Mouse (Mus musculus) hindbrain, embryonic 14.5 days (tissue): ENCODE measurements around the gene Zfp109. TPM values are rescaled to one million over a fixed set of nuclear protein-coding genes. Genes with fewer than 3 reads are reported as not detected.
A peak's percentile ranks its signal among the peaks of the same experiment; 100 is the strongest.
"Not testable (repeated sequence)": the region's sequence is repeated elsewhere in the genome, so short reads cannot be mapped to it uniquely, and the experiment has no call there.

ENCODE experiments used
- ATAC-seq: fragments of 200-750 bp; cut with Nextera tagmentation; 2 replicates; pipeline ENCODE4 v1.8.0; 2017; ENCODE audit warnings: moderate number of reproducible peaks, mild to moderate bottlenecking, moderate TSS enrichment, moderate library complexity; ENCODE audit not compliant: low FRiP score
- DNase-seq: peaks from one replicate; pipeline ENCODE4 v3.0.0-alpha.2; 2015; ENCODE audit warnings: low spot score
- H3K27ac ChIP-seq: fragments of 300-500 bp; sonication (generic); 2 replicates; pipeline ENCODE4 v1.5.1; 2014; ENCODE audit warnings: mild to moderate bottlenecking, moderate library complexity
- H3K27me3 ChIP-seq: fragments of 300-500 bp; sonication (generic); 2 replicates; pipeline ENCODE4 v1.6.1; 2014; ENCODE audit warnings: mild to moderate bottlenecking, low read length, mixed read lengths; ENCODE audit not compliant: control insufficient read depth, insufficient read depth
- H3K36me3 ChIP-seq: fragments of 300-500 bp; sonication (generic); replicated peaks from 2 replicates; pipeline ENCODE4 v1.6.1; 2014; ENCODE audit not compliant: control insufficient read depth, insufficient read depth
- H3K4me1 ChIP-seq: fragments of 300-500 bp; sonication (generic); replicated peaks from 2 replicates; pipeline ENCODE4 v1.6.1; 2014; ENCODE audit warnings: antibody characterized with exemption, low read length, mixed read lengths; ENCODE audit not compliant: control insufficient read depth, insufficient read depth
- H3K4me2 ChIP-seq: fragments of 300-500 bp; sonication (generic); replicated peaks from 2 replicates; pipeline ENCODE4 v1.6.1; 2014; ENCODE audit warnings: mild to moderate bottlenecking, moderate library complexity
- H3K4me3 ChIP-seq: fragments of 300-500 bp; sonication (generic); replicated peaks from 2 replicates; pipeline ENCODE4 v1.5.1; 2014; ENCODE audit warnings: mild to moderate bottlenecking, low read length
- H3K9ac ChIP-seq: fragments of 300-500 bp; sonication (generic); 2 replicates; pipeline ENCODE4 v1.6.1; 2014
- H3K9me3 ChIP-seq: fragments of 300-500 bp; sonication (generic); 2 replicates; pipeline ENCODE4 v1.6.1; 2016; ENCODE audit warnings: low read length; ENCODE audit not compliant: control insufficient read depth
- WGBS: fragments of 180-500 bp; shearing (Covaris S2); extraction: QIAGEN DNeasy Blood & Tissue Kit; methylation state at CpG from one replicate; pipeline ENCODE4 v1.1.7; 2014; 5-methylcytosine and 5-hydroxymethylcytosine counted together
- polyA plus RNA-seq: library from polyadenylated mRNA; unstranded; fragments of >200 nt; fragmentation: Nextera tagmentation; extraction: Ambion mirVana; gene quantifications from 2 replicates; pipeline ENCODE4 v1.2.1, GENCODE M21; 2014

Gene Zfp109
- polyA plus RNA-seq: 2.9 and 3.9 TPM in 2 replicates

DNA sequence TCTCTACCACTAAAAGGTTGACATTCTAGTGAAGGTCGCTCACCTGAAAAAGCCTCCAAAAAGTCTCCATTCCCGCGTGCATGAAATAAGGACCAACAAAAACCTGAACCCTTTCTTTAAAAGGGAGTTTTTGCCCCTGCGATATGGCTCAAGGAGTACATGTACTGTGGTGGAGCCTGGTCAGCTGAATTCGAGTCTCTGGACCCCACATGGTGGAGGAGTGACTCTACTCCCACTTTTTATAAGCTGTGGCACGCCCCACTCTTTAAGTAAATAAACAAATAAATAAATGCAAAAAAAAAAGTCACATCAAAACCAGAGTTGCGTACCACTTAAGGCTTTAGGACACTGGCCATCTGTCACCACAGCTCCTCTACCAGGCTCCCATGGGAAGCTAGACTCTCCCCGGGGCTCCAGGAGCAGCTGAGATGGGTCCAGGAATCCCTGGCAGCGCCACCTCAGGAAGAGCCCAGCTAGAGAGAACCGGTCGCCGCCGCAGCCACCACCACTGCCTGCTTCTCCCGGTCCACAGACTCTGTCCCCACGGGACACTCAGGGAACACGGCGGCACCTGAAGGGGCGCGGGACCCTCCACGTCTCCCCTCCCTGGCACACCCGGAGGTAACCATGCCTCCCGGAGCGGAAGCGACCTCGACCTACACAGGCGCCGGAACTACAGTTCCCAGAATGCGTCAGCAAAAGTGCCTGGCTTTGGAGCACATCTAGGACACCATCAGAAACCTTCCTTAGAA is at the start of gene Zfp109:
TSS of gene Zfp109 (minus strand) at position 521 of the 752 bp plus-strand sequence.
- H3K27ac ChIP-seq: no peak within 1 kb of the TSS
- ATAC-seq (peak; percentile 92), DNase-seq (peak; percentile 71)
- H3K9me3 ChIP-seq: no peaks in the 10 kb centered on the region
- peak within 1 kb of the TSS; percentile 55 for H3K4me2 ChIP-seq
- 0 out of 2 replicates have a peak, but pooled peaks cover 5% of the 10 kb centered on the region for H3K27me3 ChIP-seq
- peak within 1 kb of the TSS; percentile 74 for H3K9ac ChIP-seq
- 6% methylated on average over 28 of the region's 28 CpGs for WGBS
- peaks cover 14% of the 10 kb centered on the region; the same call in 1 of the 2 replicates for H3K36me3 ChIP-seq
- peaks cover 6% of the 10 kb centered on the region for H3K4me1 ChIP-seq
- H3K4me3 ChIP-seq: peak within 1 kb of the TSS; percentile 68

DNA sequence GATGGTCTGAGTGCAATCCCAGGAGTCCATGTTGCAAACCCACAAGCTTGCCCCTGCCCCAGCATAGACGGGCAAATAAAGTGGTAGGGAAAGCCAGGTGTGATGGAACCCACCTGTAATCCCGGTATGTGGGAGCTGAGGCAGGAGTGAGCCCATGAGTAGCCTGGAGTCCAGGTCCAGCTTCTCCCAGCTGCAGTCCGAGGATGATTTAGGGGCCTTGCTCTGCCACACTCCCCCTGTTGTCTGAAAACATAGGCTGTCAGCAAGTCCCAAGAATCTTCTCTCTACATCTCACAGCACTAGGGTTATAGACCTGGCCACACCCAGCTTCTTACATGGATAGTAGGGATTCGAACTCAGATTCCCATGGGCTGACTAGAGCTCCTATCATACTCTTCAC is 49.6 kb upstream of the Zfp109 start:
- peaks cover 47% of the 10 kb centered on the region for H3K36me3 ChIP-seq
- DNase-seq (no peak), ATAC-seq (no peak)
- H3K9ac ChIP-seq: no peak overlapping the region
- H3K4me3 ChIP-seq: no peak overlapping the region
- H3K4me1 ChIP-seq: no peaks in the 10 kb centered on the region
- no peaks in the 10 kb centered on the region for H3K27me3 ChIP-seq
- no peaks in the 10 kb centered on the region for H3K9me3 ChIP-seq
- H3K27ac ChIP-seq: no peak overlapping the region
- 87% methylated on average over 4 of the region's 4 CpGs for WGBS
- no peak overlapping the region for H3K4me2 ChIP-seq

DNA sequence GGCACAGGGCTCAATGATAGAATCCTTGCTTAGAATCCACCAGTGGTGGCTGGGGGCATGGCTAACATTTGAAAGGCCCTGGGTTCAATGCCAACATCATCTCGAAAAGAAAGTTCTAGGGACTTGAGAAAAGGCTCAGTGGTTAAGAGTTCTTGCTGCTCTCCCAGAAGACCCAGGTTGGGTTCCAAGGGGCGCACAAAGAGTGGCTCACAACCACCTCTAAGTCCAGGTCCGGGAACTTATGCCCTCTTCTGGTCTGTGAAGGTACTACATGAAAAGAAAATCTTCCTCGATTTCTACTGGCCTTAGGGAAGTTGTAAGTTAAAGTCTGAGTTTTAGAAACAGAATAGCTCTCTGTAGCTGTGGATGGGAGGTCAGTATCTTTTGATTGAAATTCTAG is 48.7 kb upstream of the Zfp109 start:
- ATAC-seq (no peak), DNase-seq (no peak)
- no peaks in the 10 kb centered on the region for H3K27me3 ChIP-seq
- 56% methylated on average over 4 of the region's 4 CpGs for WGBS
- H3K27ac ChIP-seq: no peak overlapping the region
- H3K4me3 ChIP-seq: no peak overlapping the region
- H3K9ac ChIP-seq: no peak overlapping the region
- H3K4me1 ChIP-seq: no peaks in the 10 kb centered on the region
- H3K4me2 ChIP-seq: no peak overlapping the region
- no peaks in the 10 kb centered on the region for H3K9me3 ChIP-seq
- H3K36me3 ChIP-seq: peaks cover 38% of the 10 kb centered on the region

GRCm38 (mm10) chr7:24280858-24281145 is 43.4 kb upstream of the Zfp109 start:
- Histone ChIP-seq H3K9ac (no peak overlapping the region), H3K4me3 (no peak overlapping the region), H3K27me3 (no peaks in the 10 kb centered on the region), H3K36me3 (peaks cover 7% of the 10 kb centered on the region), H3K4me2 (no peak overlapping the region), H3K27ac (no peak overlapping the region), H3K9me3 (no peaks in the 10 kb centered on the region), H3K4me1 (no peaks in the 10 kb centered on the region)
- ATAC-seq: no peak
- no peak for DNase-seq
- WGBS: 66% methylated on average over 4 of the region's 4 CpGs

- no peak for DNase-seq
- Histone ChIP-seq H3K4me2 (no peak overlapping the region), H3K9ac (no peak overlapping the region), H3K9me3 (no peaks in the 10 kb centered on the region), H3K36me3 (peaks cover 10% of the 10 kb centered on the region), H3K4me3 (no peak overlapping the region), H3K4me1 (no peaks in the 10 kb centered on the region), H3K27ac (no peak overlapping the region), H3K27me3 (no peaks in the 10 kb centered on the region)
- no peak for ATAC-seq
- 65% methylated on average over 10 of the region's 10 CpGs for WGBS
These were observed 42.9 kb upstream of the Zfp109 start for GRCm38 (mm10) chr7:24280031-24280857.

GRCm38 (mm10) chr7:24278771-24279170 is 41.4 kb upstream of the Zfp109 start:
- ATAC-seq, H3K27me3 ChIP-seq: not testable (repeated sequence)
- 89% methylated on average over 3 of the region's 3 CpGs for WGBS

DNA sequence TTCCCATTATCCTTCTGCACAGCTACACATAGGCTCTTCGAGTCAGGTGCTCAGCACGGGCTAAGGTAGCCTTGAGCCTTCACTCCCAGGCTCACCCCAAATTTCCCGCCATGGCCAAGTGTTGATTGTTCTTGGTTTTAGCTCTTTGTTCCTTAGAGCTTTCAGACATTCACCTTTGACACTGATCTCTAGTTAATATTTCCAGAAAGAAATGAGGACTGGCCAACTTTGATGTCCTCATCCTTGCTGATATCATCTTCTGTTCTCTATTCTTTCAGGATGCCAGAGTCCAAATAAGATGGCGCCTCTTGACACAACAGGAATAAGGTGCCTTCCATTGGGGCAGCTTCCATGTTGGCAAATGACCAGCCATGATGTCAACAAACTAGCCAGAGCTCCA is 37.1 kb upstream of the Zfp109 start:
- Histone ChIP-seq H3K9ac (no peak overlapping the region), H3K27ac (no peak overlapping the region), H3K4me2 (no peak overlapping the region), H3K9me3 (no peaks in the 10 kb centered on the region), H3K4me1 (peaks cover 5% of the 10 kb centered on the region), H3K36me3 (peaks cover 29% of the 10 kb centered on the region), H3K4me3 (no peak overlapping the region), H3K27me3 (no peaks in the 10 kb centered on the region)
- 91% methylated on average over 4 of the region's 4 CpGs for WGBS
- DNase-seq: no peak
- no peak for ATAC-seq

More at GRCm38 (mm10) chr7:24278771-24279170, 41.4 kb upstream of the Zfp109 start:
- H3K4me3 ChIP-seq, H3K9ac ChIP-seq, H3K9me3 ChIP-seq, H3K27ac ChIP-seq, DNase-seq, H3K4me2 ChIP-seq, H3K4me1 ChIP-seq: not testable (repeated sequence)
- peaks cover 25% of the 10 kb centered on the region for H3K36me3 ChIP-seq

DNA sequence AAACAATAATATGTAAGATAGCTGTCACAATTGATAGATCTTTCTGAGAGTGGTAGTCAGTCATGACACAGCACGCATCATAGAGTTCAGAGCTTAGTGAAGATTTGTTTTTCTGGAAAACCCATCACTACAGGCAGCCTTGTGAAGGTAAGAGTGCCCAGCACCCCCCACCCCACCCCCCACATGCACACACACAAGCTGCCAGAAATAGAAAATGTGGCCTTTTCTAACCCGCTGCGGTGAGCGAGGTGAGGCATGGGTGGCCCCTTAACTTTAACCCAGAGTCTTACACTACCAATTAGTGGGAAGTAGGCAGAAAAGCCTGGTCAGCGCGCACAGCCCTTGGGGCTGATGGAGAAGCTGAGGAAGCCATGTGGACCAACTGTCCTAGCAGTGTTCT is 33.8 kb upstream of the Zfp109 start:
- Histone ChIP-seq H3K4me1 (peaks cover 5% of the 10 kb centered on the region), H3K4me2 (no peak overlapping the region), H3K9me3 (no peaks in the 10 kb centered on the region), H3K36me3 (peaks cover 25% of the 10 kb centered on the region), H3K9ac (no peak overlapping the region), H3K27ac (no peak overlapping the region), H3K27me3 (no peaks in the 10 kb centered on the region), H3K4me3 (no peak overlapping the region)
- no peak for DNase-seq
- ATAC-seq: no peak
- WGBS: 95% methylated on average over 6 of the region's 6 CpGs

DNA sequence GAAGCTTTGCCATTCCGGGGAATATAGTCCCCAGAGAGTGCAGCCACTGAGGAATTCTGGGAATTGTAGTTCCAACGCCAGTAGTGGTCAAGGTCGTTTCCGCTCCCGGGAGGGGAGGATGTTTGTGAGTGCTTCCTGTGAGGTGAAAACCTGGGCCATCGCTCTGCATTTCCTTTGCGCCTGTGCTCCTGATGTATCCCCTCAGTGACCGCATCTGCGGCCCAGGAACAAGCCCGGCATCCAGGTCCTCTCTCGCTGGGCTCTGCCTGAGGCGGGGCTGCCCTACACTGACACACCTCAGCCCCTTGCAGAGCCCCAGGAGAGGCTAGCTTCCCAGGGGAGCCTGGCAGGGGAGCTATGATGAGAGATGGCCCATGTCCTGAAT is 32.9 kb upstream of the Zfp109 start, which contains the start of gene Zfp93:
TSS of gene Zfp93 (plus strand) at position 133 of the 385 bp plus-strand sequence.
- H3K27me3 ChIP-seq: no peaks in the 10 kb centered on the region
- peak within 1 kb of the TSS; percentile 81 for H3K9ac ChIP-seq
- H3K36me3 ChIP-seq: peaks cover 19% of the 10 kb centered on the region
- peak within 1 kb of the TSS; percentile 74 for H3K4me2 ChIP-seq
- H3K4me3 ChIP-seq: peak within 1 kb of the TSS; percentile 65
- no peaks in the 10 kb centered on the region for H3K9me3 ChIP-seq
- WGBS: 0% methylated on average over 12 of the region's 12 CpGs
- DNase-seq (peak; percentile 89), ATAC-seq (peak; percentile 92)
- peaks cover 5% of the 10 kb centered on the region for H3K4me1 ChIP-seq
- H3K27ac ChIP-seq: peak within 1 kb of the TSS; percentile 81
